Mouse (Mus musculus): Measurements from ENCODE around the gene Myd88. TPM values are rescaled to one million over a fixed set of nuclear protein-coding genes. Genes with fewer than 3 reads are reported as not detected.
"Not testable (repeated sequence)": the region's sequence is repeated elsewhere in the genome, so short reads cannot be mapped to it uniquely, and the experiment has no call there.

Myd88 gene
- polyA plus RNA-seq (2016; fragmentation: Nextera tagmentation; extraction: Ambion mirVana): 9.1 and 9.5 TPM in 2 replicates

GRCm38 (mm10) chr9:119340909-119341816, at the start of gene Myd88:
TSS of gene Myd88 (minus strand) at chr9:119341411.
- Histone ChIP-seq H3K27ac (peak within 1 kb of the TSS; percentile 89), H3K27me3 (ENCODE audit: poor library complexity, severe bottlenecking) (peaks cover 25% of the 10 kb centered on the region), H3K36me3 (replicated peaks) (peaks cover 37% of the 10 kb centered on the region), H3K9me3 (no peaks in the 10 kb centered on the region), H3K4me1 (peaks cover 35% of the 10 kb centered on the region), H3K4me3 (peak within 1 kb of the TSS; percentile 65)
- peak; percentile 95 for DNase-seq (ENCODE audit: extremely low spot score, low spot score)
- WGBS: under 1% methylated on average over 68 of the region's 68 CpGs

GRCm38 (mm10) chr9:119390214-119390613, 49.0 kb upstream of the Myd88 start:
- Histone ChIP-seq H3K27me3 (ENCODE audit: poor library complexity, severe bottlenecking) (no peaks in the 10 kb centered on the region), H3K9me3 (peaks cover under 1% of the 10 kb centered on the region; the same call in 1 of the 2 replicates), H3K4me1 (no peaks in the 10 kb centered on the region), H3K36me3 (replicated peaks) (peaks cover 54% of the 10 kb centered on the region), H3K4me3 (no peak overlapping the region), H3K27ac (no peak overlapping the region)
- WGBS: 88% methylated on average over 2 of the region's 2 CpGs
- DNase-seq (ENCODE audit: extremely low spot score, low spot score): no peak

GRCm38 (mm10) chr9:119388956-119389355, 47.7 kb upstream of the Myd88 start:
- WGBS: 64% methylated on average over 5 of the region's 5 CpGs
- no peak overlapping the region for H3K4me3 ChIP-seq
- no peaks in the 10 kb centered on the region for H3K27me3 ChIP-seq (ENCODE audit: poor library complexity, severe bottlenecking)
- H3K9me3 ChIP-seq: peaks cover 7% of the 10 kb centered on the region; the same call in 1 of the 2 replicates
- H3K27ac ChIP-seq: no peak overlapping the region
- H3K36me3 ChIP-seq (replicated peaks): peaks cover 63% of the 10 kb centered on the region
- no peak for DNase-seq (ENCODE audit: extremely low spot score, low spot score)
- H3K4me1 ChIP-seq: no peaks in the 10 kb centered on the region

- no peaks in the 10 kb centered on the region for H3K4me1 ChIP-seq
- H3K27ac ChIP-seq: no peak overlapping the region
- H3K36me3 ChIP-seq (replicated peaks): peaks cover 88% of the 10 kb centered on the region
- H3K4me3 ChIP-seq: no peak overlapping the region
- H3K27me3 ChIP-seq (ENCODE audit: poor library complexity, severe bottlenecking): no peaks in the 10 kb centered on the region
- no peak for DNase-seq (ENCODE audit: extremely low spot score, low spot score)
- 66% methylated on average over 6 of the region's 6 CpGs for WGBS
- H3K9me3 ChIP-seq: peaks cover 7% of the 10 kb centered on the region; the same call in 1 of the 2 replicates
Measured at GRCm38 (mm10) chr9:119382603-119383002, 41.4 kb upstream of the Myd88 start.

GRCm38 (mm10) chr9:119378231-119378630, 37.0 kb upstream of the Myd88 start:
- Histone ChIP-seq H3K27ac (no peak overlapping the region), H3K4me3 (no peak overlapping the region), H3K4me1 (no peaks in the 10 kb centered on the region), H3K27me3 (ENCODE audit: poor library complexity, severe bottlenecking) (no peaks in the 10 kb centered on the region), H3K9me3 (no peaks in the 10 kb centered on the region), H3K36me3 (replicated peaks) (peaks cover 85% of the 10 kb centered on the region)
- WGBS: 95% methylated on average over 4 of the region's 4 CpGs
- no peak for DNase-seq (ENCODE audit: extremely low spot score, low spot score)

GRCm38 (mm10) chr9:119375556-119375955, 34.3 kb upstream of the Myd88 start:
- H3K27ac ChIP-seq: no peak overlapping the region
- 76% methylated on average over 6 of the region's 6 CpGs for WGBS

GRCm38 (mm10) chr9:119375008-119375407, 33.8 kb upstream of the Myd88 start:
- Histone ChIP-seq H3K27me3 (ENCODE audit: poor library complexity, severe bottlenecking) (no peaks in the 10 kb centered on the region), H3K4me1 (no peaks in the 10 kb centered on the region), H3K9me3 (no peaks in the 10 kb centered on the region), H3K27ac (no peak overlapping the region), H3K36me3 (replicated peaks) (peaks cover 75% of the 10 kb centered on the region), H3K4me3 (no peak overlapping the region)
- WGBS: 75% methylated on average over 3 of the region's 3 CpGs
- DNase-seq (ENCODE audit: extremely low spot score, low spot score): no peak

More at GRCm38 (mm10) chr9:119375556-119375955, 34.3 kb upstream of the Myd88 start:
- Histone ChIP-seq H3K4me3 (no peak overlapping the region), H3K9me3 (no peaks in the 10 kb centered on the region), H3K27me3 (ENCODE audit: poor library complexity, severe bottlenecking) (no peaks in the 10 kb centered on the region), H3K36me3 (replicated peaks) (peaks cover 77% of the 10 kb centered on the region), H3K4me1 (no peaks in the 10 kb centered on the region)
- no peak for DNase-seq (ENCODE audit: extremely low spot score, low spot score)

- no peak for DNase-seq (ENCODE audit: extremely low spot score, low spot score)
Measured at GRCm38 (mm10) chr9:119371251-119371650, 30.0 kb upstream of the Myd88 start.

GRCm38 (mm10) chr9:119370770-119371169, 29.6 kb upstream of the Myd88 start:
- 89% methylated on average over 4 of the region's 4 CpGs for WGBS
- H3K27me3 ChIP-seq (ENCODE audit: poor library complexity, severe bottlenecking); H3K27ac ChIP-seq; DNase-seq (ENCODE audit: extremely low spot score, low spot score); H3K4me1 ChIP-seq; H3K9me3 ChIP-seq; H3K4me3 ChIP-seq: not testable (repeated sequence)
- H3K36me3 ChIP-seq (replicated peaks): peaks cover 68% of the 10 kb centered on the region

More at GRCm38 (mm10) chr9:119371251-119371650, 30.0 kb upstream of the Myd88 start:
- no peaks in the 10 kb centered on the region for H3K9me3 ChIP-seq
- H3K4me1 ChIP-seq: no peaks in the 10 kb centered on the region
- H3K4me3 ChIP-seq: no peak overlapping the region
- H3K27me3 ChIP-seq (ENCODE audit: poor library complexity, severe bottlenecking): no peaks in the 10 kb centered on the region
- 75% methylated on average over 4 of the region's 4 CpGs for WGBS
- no peak overlapping the region for H3K27ac ChIP-seq
- peaks cover 70% of the 10 kb centered on the region for H3K36me3 ChIP-seq (replicated peaks)

- Histone ChIP-seq H3K27ac (no peak overlapping the region), H3K4me1 (no peaks in the 10 kb centered on the region), H3K27me3 (ENCODE audit: poor library complexity, severe bottlenecking) (no peaks in the 10 kb centered on the region), H3K4me3 (no peak overlapping the region), H3K9me3 (no peaks in the 10 kb centered on the region), H3K36me3 (replicated peaks) (peaks cover 65% of the 10 kb centered on the region)
- 91% methylated on average over 3 of the region's 3 CpGs for WGBS
- no peak for DNase-seq (ENCODE audit: extremely low spot score, low spot score)
Measured at GRCm38 (mm10) chr9:119368367-119368766, 27.2 kb upstream of the Myd88 start.

- no peak within 1 kb of the TSS for H3K4me3 ChIP-seq
- no peak within 1 kb of the TSS for H3K27ac ChIP-seq
- H3K36me3 ChIP-seq (replicated peaks): peaks cover 72% of the 10 kb centered on the region
- H3K4me1 ChIP-seq: no peaks in the 10 kb centered on the region; the same call in 1 of the 2 replicates
- H3K9me3 ChIP-seq: no peaks in the 10 kb centered on the region
- 81% methylated on average over 7 of the region's 7 CpGs for WGBS
- DNase-seq (ENCODE audit: extremely low spot score, low spot score): no peak
- no peaks in the 10 kb centered on the region for H3K27me3 ChIP-seq (ENCODE audit: poor library complexity, severe bottlenecking)
Measured at GRCm38 (mm10) chr9:119365284-119365683, 24.1 kb upstream of the Myd88 start, which contains the start of gene Slc22a14. TSS of gene Slc22a14 (minus strand) at chr9:119365553.

- 82% methylated on average over 12 of the region's 12 CpGs for WGBS
- H3K27me3 ChIP-seq (ENCODE audit: poor library complexity, severe bottlenecking): peaks cover 3% of the 10 kb centered on the region; the same call in 1 of the 2 replicates
- H3K27ac ChIP-seq: no peak overlapping the region
- H3K36me3 ChIP-seq (replicated peaks): peaks cover 61% of the 10 kb centered on the region
- peaks cover 3% of the 10 kb centered on the region for H3K4me1 ChIP-seq
- no peak for DNase-seq (ENCODE audit: extremely low spot score, low spot score)
- H3K9me3 ChIP-seq: no peaks in the 10 kb centered on the region
- H3K4me3 ChIP-seq: no peak overlapping the region
Measured at GRCm38 (mm10) chr9:119363229-119363628, 22.0 kb upstream of the Myd88 start.

- H3K4me3 ChIP-seq: no peak overlapping the region
- peaks cover 14% of the 10 kb centered on the region for H3K4me1 ChIP-seq
- WGBS: 92% methylated on average over 5 of the region's 5 CpGs
- DNase-seq (ENCODE audit: extremely low spot score, low spot score): no peak
- H3K27me3 ChIP-seq (ENCODE audit: poor library complexity, severe bottlenecking): peaks cover 5% of the 10 kb centered on the region; the same call in 1 of the 2 replicates
- no peaks in the 10 kb centered on the region for H3K9me3 ChIP-seq
- H3K27ac ChIP-seq: no peak overlapping the region
- peaks cover 50% of the 10 kb centered on the region for H3K36me3 ChIP-seq (replicated peaks)
Measured at GRCm38 (mm10) chr9:119361416-119361815, 20.2 kb upstream of the Myd88 start.
